Mouse (Mus musculus): ENCODE measurements around the gene Olfr1367.
A peak's percentile ranks its signal among the peaks of the same experiment; 100 is the strongest.

The Olfr1367 gene

GRCm38 (mm10) chr13:21346610-21347009 is at the start of gene Olfr1367:
Gene Olfr1367, plus strand, starts transcription at chr13:21346910.
- DNase-seq: no peak

- DNase-seq: no peak
These were observed 48.2 kb upstream of the Olfr1367 start for GRCm38 (mm10) chr13:21298557-21298956.

GRCm38 (mm10) chr13:21304483-21305066 is 42.1 kb upstream of the Olfr1367 start:
- DNase-seq: no peak

- no peak for DNase-seq
These were observed 36.9 kb upstream of the Olfr1367 start for GRCm38 (mm10) chr13:21309788-21310187.

GRCm38 (mm10) chr13:21311926-21312325 is 34.8 kb upstream of the Olfr1367 start, which contains the start of gene Gpx6:
Gene Gpx6, plus strand, starts transcription at chr13:21312125.
- DNase-seq: no peak

- DNase-seq: no peak
These were observed 33.9 kb upstream of the Olfr1367 start for GRCm38 (mm10) chr13:21312854-21313253.

GRCm38 (mm10) chr13:21313903-21314302 is 32.8 kb upstream of the Olfr1367 start:
- no peak for DNase-seq

- DNase-seq: no peak
These were observed 26.4 kb upstream of the Olfr1367 start for GRCm38 (mm10) chr13:21320262-21320661.

- DNase-seq: peak; percentile 34
These were observed 24.7 kb upstream of the Olfr1367 start for GRCm38 (mm10) chr13:21321890-21322494.

- DNase-seq: peak; percentile 72
These were observed 24.0 kb upstream of the Olfr1367 start for GRCm38 (mm10) chr13:21322509-21323375.

- DNase-seq: no peak
These were observed 23.3 kb upstream of the Olfr1367 start for GRCm38 (mm10) chr13:21323405-21323804.

GRCm38 (mm10) chr13:21326191-21326590 is 20.5 kb upstream of the Olfr1367 start:
- DNase-seq: peak; percentile 39

GRCm38 (mm10) chr13:21326657-21327211 is 20.0 kb upstream of the Olfr1367 start:
- DNase-seq: peak; percentile 76

GRCm38 (mm10) chr13:21327424-21327823 is 19.3 kb upstream of the Olfr1367 start:
- no peak for DNase-seq

GRCm38 (mm10) chr13:21350593-21350992 is 3.9 kb downstream of the Olfr1367 start:
- DNase-seq: no peak

GRCm38 (mm10) chr13:21362621-21363248 is 16.0 kb downstream of the Olfr1367 start, which contains the start of gene Zscan12:
Gene Zscan12, plus strand, starts transcription at chr13:21362820.
- peak; percentile 91 for DNase-seq

GRCm38 (mm10) chr13:21363719-21364118 is 17.0 kb downstream of the Olfr1367 start:
- DNase-seq: no peak

GRCm38 (mm10) chr13:21366635-21367034 is 19.9 kb downstream of the Olfr1367 start:
- DNase-seq: no peak

GRCm38 (mm10) chr13:21372700-21373099 is 26.0 kb downstream of the Olfr1367 start:
- no peak for DNase-seq

GRCm38 (mm10) chr13:21377773-21378172 is 31.1 kb downstream of the Olfr1367 start:
- no peak for DNase-seq

GRCm38 (mm10) chr13:21395211-21395610 is 48.5 kb downstream of the Olfr1367 start:
- DNase-seq: no peak

- DNase-seq: no peak
These were observed 48.9 kb downstream of the Olfr1367 start for GRCm38 (mm10) chr13:21395623-21396022.

GRCm38 (mm10) chr13:21396048-21396447 is 49.3 kb downstream of the Olfr1367 start:
- DNase-seq: peak; percentile 23

Data from cerebellum, adult 9-10 months (tissue).